Mouse (Mus musculus) midbrain, embryonic 13.5 days (tissue): ENCODE measurements at regions not wholly inside any gene's neighbourhood (a gene's known extent, or its start where the extent isn't known, plus 50 kb on each side); places are given as distances from the start of the nearest gene placed in this dataset.

ENCODE experiments used
- ATAC-seq: fragments of 200-750 bp; cut with Nextera tagmentation; 2 replicates; pipeline ENCODE4 v1.8.0; 2017; ENCODE audit warnings: mild to moderate bottlenecking, moderate TSS enrichment, moderate library complexity
- H3K27ac ChIP-seq: fragments of 300-500 bp; sonication (generic); 2 replicates; pipeline ENCODE4 v1.5.1; 2015; ENCODE audit warnings: inconsistent platforms, mild to moderate bottlenecking, moderate library complexity
- H3K27me3 ChIP-seq: fragments of 300-500 bp; sonication (generic); 2 replicates; pipeline ENCODE4 v1.6.1; 2015; ENCODE audit warnings: mild to moderate bottlenecking, inconsistent platforms
- H3K36me3 ChIP-seq: fragments of 300-500 bp; sonication (generic); 2 replicates; pipeline ENCODE4 v1.6.1; 2015; ENCODE audit warnings: mild to moderate bottlenecking, inconsistent platforms
- H3K4me1 ChIP-seq: fragments of 300-500 bp; sonication (generic); replicated peaks from 2 replicates; pipeline ENCODE4 v1.6.1; 2015; ENCODE audit warnings: inconsistent platforms
- H3K4me2 ChIP-seq: fragments of 300-500 bp; sonication (generic); replicated peaks from 2 replicates; pipeline ENCODE4 v1.6.1; 2015; ENCODE audit warnings: moderate library complexity, mild to moderate bottlenecking, inconsistent platforms
- H3K4me3 ChIP-seq: fragments of 300-500 bp; sonication (generic); replicated peaks from 2 replicates; pipeline ENCODE4 v1.5.1; 2015; ENCODE audit warnings: mild to moderate bottlenecking, inconsistent platforms
- H3K9ac ChIP-seq: fragments of 300-500 bp; sonication (generic); replicated peaks from 2 replicates; pipeline ENCODE4 v1.6.1; 2015; ENCODE audit warnings: mild to moderate bottlenecking, inconsistent platforms
- H3K9me3 ChIP-seq: fragments of 300-500 bp; sonication (generic); 2 replicates; pipeline ENCODE4 v1.6.1; 2016; ENCODE audit warnings: mild to moderate bottlenecking, inconsistent platforms
- WGBS: fragments of 180-500 bp; shearing (Covaris S2); methylation state at CpG from one replicate; pipeline ENCODE4 v1.1.7; 2015; 5-methylcytosine and 5-hydroxymethylcytosine counted together

DNA sequence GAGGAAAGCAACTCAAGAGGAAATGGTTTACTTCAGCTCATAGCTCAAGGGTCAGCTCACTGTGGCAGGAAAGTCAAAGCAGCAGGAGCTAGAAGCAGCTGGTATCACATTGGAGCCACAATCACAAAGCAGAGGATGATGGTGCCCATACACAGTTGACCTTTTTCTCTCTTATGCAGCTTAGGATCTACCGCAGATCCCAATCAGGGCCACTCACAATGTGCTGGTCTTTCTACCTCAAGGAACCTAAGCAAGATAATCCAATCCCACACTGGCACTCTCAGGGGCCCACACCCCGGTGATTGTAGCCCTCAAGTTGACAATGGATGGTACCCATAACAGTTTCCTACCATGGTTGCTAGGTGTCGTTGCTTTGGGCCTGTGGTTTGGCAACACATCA, 55.6 kb upstream of the Gm11983 start:
- H3K4me3 ChIP-seq: no peak overlapping the region
- no peak overlapping the region for H3K27ac ChIP-seq
- no peak overlapping the region for H3K4me2 ChIP-seq
- no peak overlapping the region for H3K9ac ChIP-seq
- 95% methylated on average over 3 of the region's 3 CpGs for WGBS
- 0 out of 2 replicates have a peak, but pooled peaks cover 2% of the 10 kb centered on the region for H3K4me1 ChIP-seq
- H3K9me3 ChIP-seq: no peaks in the 10 kb centered on the region
- no peak for ATAC-seq
- no peaks in the 10 kb centered on the region for H3K27me3 ChIP-seq
- no peaks in the 10 kb centered on the region for H3K36me3 ChIP-seq

DNA sequence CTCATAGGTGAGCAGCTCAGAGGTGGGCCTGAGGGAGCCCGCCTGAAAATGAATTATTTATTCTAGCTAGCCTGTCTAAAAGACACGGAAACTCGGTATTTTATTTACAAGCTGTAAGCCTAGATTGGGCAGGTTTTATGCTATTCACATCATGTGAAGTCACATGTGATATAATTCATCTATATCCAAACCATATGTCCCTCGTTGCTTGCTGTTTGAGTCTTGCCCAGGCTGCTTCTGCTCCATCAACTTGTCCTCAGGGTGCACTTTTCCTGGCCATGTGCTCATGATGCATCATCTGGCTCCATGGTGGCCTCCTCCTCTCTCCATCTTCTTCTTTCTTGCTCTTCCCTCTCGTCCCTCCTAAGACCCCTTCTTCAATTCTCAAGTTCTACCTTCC, 53.0 kb upstream of the Gm11983 start:
- ATAC-seq: 0 out of 2 replicates have a peak, but pooled peaks have one; percentile 5
- H3K27me3 ChIP-seq: no peaks in the 10 kb centered on the region
- no peak overlapping the region for H3K27ac ChIP-seq
- no peak overlapping the region for H3K4me3 ChIP-seq
- H3K4me2 ChIP-seq: no peak overlapping the region
- WGBS: 78% methylated on average over 5 of the region's 5 CpGs
- H3K9me3 ChIP-seq: no peaks in the 10 kb centered on the region
- H3K36me3 ChIP-seq: no peaks in the 10 kb centered on the region
- no peak overlapping the region for H3K9ac ChIP-seq
- 0 out of 2 replicates have a peak, but pooled peaks cover 2% of the 10 kb centered on the region for H3K4me1 ChIP-seq

DNA sequence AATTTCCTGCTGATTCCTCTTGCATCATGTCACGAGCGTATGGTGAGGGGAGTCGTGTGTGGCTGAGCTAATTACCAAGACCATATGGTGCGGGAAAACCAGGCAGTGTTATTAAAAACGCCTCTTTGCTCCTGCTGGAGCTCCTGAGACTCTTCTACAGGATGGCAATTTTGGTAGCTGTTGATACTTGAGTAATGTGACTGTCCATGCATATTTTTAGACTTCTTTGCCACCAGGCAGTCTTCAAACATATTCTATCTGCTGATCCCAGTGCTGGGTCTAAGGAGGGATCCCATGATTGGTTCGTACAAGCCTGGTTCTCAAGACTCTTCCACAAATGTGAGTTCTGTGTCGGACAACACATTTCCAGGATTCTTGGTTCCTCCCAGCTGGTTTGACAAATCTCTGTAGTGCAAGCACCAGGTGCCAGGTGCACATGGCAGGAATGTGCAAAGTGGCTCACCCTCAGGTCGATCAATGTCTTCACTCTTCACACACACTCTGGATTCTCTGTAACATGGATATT, 52.3 kb upstream of the Gm11983 start:
- no peak overlapping the region for H3K9ac ChIP-seq
- H3K9me3 ChIP-seq: no peaks in the 10 kb centered on the region
- H3K4me1 ChIP-seq: 0 out of 2 replicates have a peak, but pooled peaks cover 2% of the 10 kb centered on the region
- H3K27ac ChIP-seq: no peak overlapping the region
- no peaks in the 10 kb centered on the region for H3K27me3 ChIP-seq
- no peak for ATAC-seq
- no peaks in the 10 kb centered on the region for H3K36me3 ChIP-seq
- H3K4me2 ChIP-seq: no peak overlapping the region
- WGBS: 67% methylated on average over 8 of the region's 8 CpGs
- no peak overlapping the region for H3K4me3 ChIP-seq

DNA sequence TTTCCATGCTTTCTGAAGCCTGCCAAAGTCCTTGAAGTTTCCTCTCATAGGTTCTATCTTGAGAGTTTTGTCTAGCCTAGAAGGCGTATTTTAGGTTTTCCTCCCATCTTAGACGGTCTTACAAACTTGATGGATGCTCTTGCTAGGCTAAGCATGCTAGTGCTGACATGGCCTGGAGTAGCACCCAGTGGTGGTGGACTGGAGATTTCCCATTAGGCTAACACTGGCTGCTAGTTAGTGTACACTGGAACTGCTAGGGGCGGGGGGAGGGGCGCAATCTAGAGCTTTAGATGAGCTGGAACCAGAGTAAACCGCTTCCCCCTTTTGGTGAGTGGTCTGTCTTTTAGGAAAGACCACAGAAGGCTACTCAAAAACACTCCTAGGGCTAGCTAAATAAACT, 51.7 kb upstream of the Gm11983 start:
- no peaks in the 10 kb centered on the region for H3K36me3 ChIP-seq
- peak; percentile 32; the same call in 1 of the 2 replicates for ATAC-seq
- H3K4me3 ChIP-seq: no peak overlapping the region
- H3K4me2 ChIP-seq: no peak overlapping the region
- no peaks in the 10 kb centered on the region for H3K9me3 ChIP-seq
- 91% methylated on average over 5 of the region's 5 CpGs for WGBS
- H3K4me1 ChIP-seq: 0 out of 2 replicates have a peak, but pooled peaks cover 2% of the 10 kb centered on the region
- H3K27ac ChIP-seq: no peak overlapping the region
- H3K27me3 ChIP-seq: no peaks in the 10 kb centered on the region
- no peak overlapping the region for H3K9ac ChIP-seq
